Mouse (Mus musculus): Measurements from ENCODE around the gene Stpg2.
"Not testable (repeated sequence)": the region's sequence is repeated elsewhere in the genome, so short reads cannot be mapped to it uniquely, and the experiment has no call there.

Gene Stpg2

GRCm38 (mm10) chr3:139205444-139205998, at the start of gene Stpg2:
Stpg2 (plus strand) TSS chr3:139205694.
- DNase-seq (ENCODE audit: low spot score), result peak; percentile 58

GRCm38 (mm10) chr3:139162146-139162545, 43.3 kb upstream of the Stpg2 start:
- no peak for DNase-seq (ENCODE audit: low spot score)

- DNase-seq (ENCODE audit: low spot score), result no peak
Measured at GRCm38 (mm10) chr3:139162658-139163057, 42.8 kb upstream of the Stpg2 start.

GRCm38 (mm10) chr3:139168510-139169269, 36.8 kb upstream of the Stpg2 start:
- no peak for DNase-seq (ENCODE audit: low spot score)

GRCm38 (mm10) chr3:139169740-139170139, 35.8 kb upstream of the Stpg2 start:
- DNase-seq (ENCODE audit: low spot score), result no peak

GRCm38 (mm10) chr3:139176936-139177335, 28.6 kb upstream of the Stpg2 start:
- DNase-seq (ENCODE audit: low spot score), result no peak

- no peak for DNase-seq (ENCODE audit: low spot score)
Measured at GRCm38 (mm10) chr3:139191541-139191940, 14.0 kb upstream of the Stpg2 start.

GRCm38 (mm10) chr3:139193917-139194316, 11.6 kb upstream of the Stpg2 start:
- no peak for DNase-seq (ENCODE audit: low spot score)

- DNase-seq (ENCODE audit: low spot score), result no peak
Measured at GRCm38 (mm10) chr3:139198412-139198811, 7.1 kb upstream of the Stpg2 start.

- no peak for DNase-seq (ENCODE audit: low spot score)
Measured at GRCm38 (mm10) chr3:139200324-139200723, 5.2 kb upstream of the Stpg2 start.

GRCm38 (mm10) chr3:139216945-139217344, 11.5 kb downstream of the Stpg2 start:
- DNase-seq (ENCODE audit: low spot score), result no peak

- no peak for DNase-seq (ENCODE audit: low spot score)
Measured at GRCm38 (mm10) chr3:139225123-139225522, 19.6 kb downstream of the Stpg2 start.

GRCm38 (mm10) chr3:139226811-139227210, 21.3 kb downstream of the Stpg2 start:
- no peak for DNase-seq (ENCODE audit: low spot score)

- DNase-seq (ENCODE audit: low spot score), result no peak
Measured at GRCm38 (mm10) chr3:139245219-139245618, 39.7 kb downstream of the Stpg2 start.

- DNase-seq (ENCODE audit: low spot score), result peak; percentile 7
Measured at GRCm38 (mm10) chr3:139246508-139246907, 41.0 kb downstream of the Stpg2 start.

GRCm38 (mm10) chr3:139262359-139262758, 56.9 kb downstream of the Stpg2 start:
- DNase-seq (ENCODE audit: low spot score), result not testable (repeated sequence)

- DNase-seq (ENCODE audit: low spot score), result no peak
Measured at GRCm38 (mm10) chr3:139297909-139298308, 92.4 kb downstream of the Stpg2 start.

GRCm38 (mm10) chr3:139308078-139308809, 102.8 kb downstream of the Stpg2 start:
- no peak for DNase-seq (ENCODE audit: low spot score)

GRCm38 (mm10) chr3:139311721-139312120, 106.2 kb downstream of the Stpg2 start:
- no peak for DNase-seq (ENCODE audit: low spot score)

- no peak for DNase-seq (ENCODE audit: low spot score)
Measured at GRCm38 (mm10) chr3:139380494-139380893, 175.0 kb downstream of the Stpg2 start.

GRCm38 (mm10) chr3:139397077-139397865, 191.8 kb downstream of the Stpg2 start:
- DNase-seq (ENCODE audit: low spot score), result no peak

- no peak for DNase-seq (ENCODE audit: low spot score)
Measured at GRCm38 (mm10) chr3:139404673-139405072, 199.2 kb downstream of the Stpg2 start.

All from c-Kit-positive CD71-positive TER-119-positive erythroid progenitor cells, embryonic 14.5 days (primary cell).